Mouse (Mus musculus): ENCODE data around the gene Adrm1.

- no peak for TF ChIP-seq GATA1 (IDR thresholded peaks at IDR 0.05; ENCODE audit: borderline replicate concordance, low read length)
- TF ChIP-seq FLI1 (IDR thresholded peaks at IDR 0.05; ENCODE audit: low read length), result no peak
These were observed 47.4 kb downstream of the Adrm1 start for GRCm38 (mm10) chr2:180218677-180219076.
